Mouse (Mus musculus): Measurements from ENCODE around the gene Gm10282. TPM values are rescaled to one million over a fixed set of nuclear protein-coding genes. Genes with fewer than 3 reads are reported as not detected.
A peak's percentile ranks its signal among the peaks of the same experiment; 100 is the strongest.

Gm10282 gene
- total RNA-seq, 2 experiments from 2014 or later: 1.8 to 3.4 TPM

DNA sequence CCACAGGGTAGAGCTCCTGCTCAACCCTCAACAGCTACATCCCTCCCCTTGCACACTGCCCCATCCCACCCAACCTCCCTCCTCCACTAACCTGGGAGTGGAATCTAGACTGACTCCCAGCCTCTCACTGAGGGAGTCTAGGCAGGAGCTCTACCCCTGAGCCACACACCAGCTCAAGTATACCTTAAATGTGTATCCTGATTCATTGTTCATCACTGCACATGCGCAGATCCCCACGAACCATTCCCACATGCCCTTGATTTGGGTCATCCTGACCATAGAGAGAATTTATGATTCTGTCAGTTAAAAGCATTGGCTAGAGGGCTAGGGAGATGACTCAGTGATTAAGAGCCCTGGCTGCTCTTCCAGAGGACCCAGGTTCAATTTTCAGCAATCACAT lies 42.3 kb downstream of the Gm10282 start:
- DNase-seq (ENCODE audit: low spot score): no peak

DNA sequence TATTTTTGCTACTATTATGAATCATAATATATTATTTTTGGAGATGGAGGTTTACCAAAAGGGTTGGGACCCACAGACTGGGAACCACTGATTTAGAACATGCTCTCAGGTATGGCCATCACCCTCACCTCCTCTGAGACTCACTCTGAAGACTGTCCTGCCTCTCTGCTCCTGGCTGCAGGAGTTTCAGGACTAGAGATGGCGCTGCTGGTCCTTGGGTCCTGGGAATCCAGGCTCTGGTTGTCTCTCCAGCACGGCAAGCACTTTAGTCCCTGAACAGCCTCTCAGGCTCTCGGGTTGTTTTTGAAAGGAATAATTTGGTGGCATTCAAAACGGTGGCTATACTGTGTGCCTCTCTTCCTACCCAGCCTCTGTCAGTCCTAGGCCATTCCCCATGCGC lies 43.2 kb downstream of the Gm10282 start:
- DNase-seq (ENCODE audit: low spot score): no peak

DNA sequence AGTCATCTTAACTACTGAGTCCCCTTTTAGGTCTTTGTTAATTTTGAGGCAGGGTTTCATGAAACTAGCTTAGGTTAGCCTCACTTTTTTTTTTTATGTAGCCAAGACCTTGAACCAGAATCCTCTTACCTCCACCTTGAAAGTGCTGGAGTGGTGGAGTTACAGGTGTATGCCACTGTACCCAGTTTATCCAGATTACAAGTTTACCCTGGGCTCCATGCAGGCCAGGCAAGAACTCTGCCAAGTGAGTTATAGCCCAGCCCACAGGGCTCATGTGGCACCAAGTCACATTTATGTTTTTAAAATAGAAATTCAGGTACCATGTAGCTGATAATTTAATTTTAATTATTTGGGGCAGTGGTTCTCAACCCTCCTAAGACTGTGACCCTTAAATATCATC lies 43.6 kb downstream of the Gm10282 start:
- DNase-seq (ENCODE audit: low spot score): no peak

DNA sequence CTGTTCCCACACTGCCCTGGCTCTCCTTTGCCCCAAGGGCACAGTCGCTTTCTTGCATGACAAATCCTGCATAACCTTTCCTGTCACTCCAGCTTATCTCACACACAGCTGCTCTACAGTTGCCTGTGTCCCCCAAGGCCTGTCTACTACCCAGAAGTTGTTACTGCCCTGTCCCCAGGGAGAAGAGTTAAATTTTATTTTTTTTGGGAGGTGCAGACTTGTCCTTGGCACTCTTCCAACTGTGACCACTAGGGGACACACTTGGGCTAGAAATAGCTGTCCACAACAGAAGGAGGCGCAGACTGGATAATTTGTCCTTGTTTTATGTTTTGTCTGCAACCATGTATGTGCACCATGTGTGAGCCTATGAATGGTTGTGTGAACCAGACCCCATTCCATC lies 44.0 kb downstream of the Gm10282 start:
- DNase-seq (ENCODE audit: low spot score): peak; percentile 71

DNA sequence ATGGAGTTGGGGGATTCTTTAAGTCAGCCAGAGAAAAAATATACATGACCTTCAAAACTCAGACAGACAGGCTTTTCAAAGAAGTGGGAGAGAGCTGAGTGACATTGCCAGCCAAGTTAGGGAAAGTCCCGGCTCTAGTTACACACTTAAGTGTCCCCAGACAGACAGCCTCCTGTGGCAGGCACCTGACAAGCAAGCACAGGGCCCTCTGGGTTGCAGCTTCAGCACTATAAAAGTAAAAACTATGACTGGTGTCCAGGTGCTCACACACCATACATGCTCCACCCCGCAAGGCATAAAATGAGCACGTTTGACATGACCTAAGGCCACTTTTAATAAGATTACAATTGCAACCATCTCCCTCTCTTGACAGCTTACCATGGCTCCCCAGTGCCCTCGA lies 44.5 kb downstream of the Gm10282 start:
- DNase-seq (ENCODE audit: low spot score): peak; percentile 38

DNA sequence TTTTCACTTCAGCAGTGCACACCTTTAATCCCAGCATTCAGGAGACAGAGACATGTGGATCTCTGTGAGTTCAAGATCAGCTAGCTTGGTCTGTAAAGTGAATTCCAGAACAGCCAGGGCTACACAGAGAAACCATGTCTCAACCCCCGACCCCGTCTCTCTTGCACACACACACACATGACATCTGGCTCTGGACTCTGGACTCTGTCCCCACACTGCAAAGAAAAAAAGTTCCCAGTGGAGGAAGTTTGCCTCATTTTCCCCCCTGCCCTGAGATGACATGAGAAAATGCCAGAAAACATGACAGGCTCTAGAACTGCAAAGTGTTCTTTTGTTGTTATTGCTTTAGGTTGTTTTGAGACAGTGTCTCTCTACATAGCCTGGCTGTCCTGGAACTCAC lies 45.2 kb downstream of the Gm10282 start:
- no peak for DNase-seq (ENCODE audit: low spot score)

DNA sequence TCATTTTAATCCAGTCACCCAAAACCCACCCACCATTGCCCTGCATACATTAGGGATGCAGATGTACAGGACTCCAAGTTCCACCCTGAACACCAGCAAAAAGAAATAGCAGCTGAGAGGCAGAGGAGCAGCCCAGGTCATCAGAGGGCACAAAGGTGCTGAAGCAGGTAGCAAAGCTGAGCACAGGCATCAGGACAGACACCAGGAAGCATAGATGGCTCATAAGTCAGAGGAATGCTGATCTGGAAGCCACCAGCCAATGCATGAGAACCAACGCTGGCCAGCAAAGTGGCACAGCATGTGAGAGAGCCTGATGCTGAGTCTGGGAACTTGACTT lies 47.2 kb downstream of the Gm10282 start:
- DNase-seq (ENCODE audit: low spot score): no peak

DNA sequence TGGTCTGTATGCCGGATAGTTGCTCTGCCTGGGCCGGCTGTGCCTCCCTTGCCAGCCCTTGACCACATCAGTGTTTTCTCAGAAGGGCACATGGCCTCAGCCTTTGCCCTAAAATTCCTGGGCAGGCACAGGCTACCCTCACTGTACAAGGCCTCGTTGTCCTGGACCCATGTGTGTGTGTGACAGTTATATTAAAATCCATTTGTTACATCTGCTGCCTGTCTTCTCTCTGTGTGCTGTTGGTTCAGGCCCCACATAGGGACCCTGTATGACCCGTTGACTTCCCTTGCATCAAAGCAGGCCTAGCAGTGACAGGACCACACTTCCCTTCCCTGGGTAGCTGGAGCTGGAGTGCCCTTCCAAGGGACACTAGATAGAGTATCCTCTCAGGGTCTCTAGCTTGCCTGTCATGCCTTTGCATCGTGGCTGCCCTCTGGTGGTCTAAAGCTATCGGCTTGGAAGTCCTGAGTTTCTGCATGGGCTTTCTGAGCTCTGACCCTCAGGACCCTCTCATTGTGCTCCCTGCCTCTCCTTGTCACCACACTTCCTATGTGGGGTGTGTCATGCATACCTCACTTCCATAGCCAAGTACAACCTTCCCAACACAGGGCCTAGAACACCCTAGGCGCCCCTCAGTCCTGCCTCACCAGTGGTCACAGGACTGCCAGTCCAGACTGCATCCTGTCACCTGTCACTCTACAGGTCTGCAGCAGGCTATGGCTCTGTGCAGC lies 47.7 kb downstream of the Gm10282 start:
- no peak for DNase-seq (ENCODE audit: low spot score)

Other genes with a start within 250 kb of the Gm10282 start
- gene Olfr373, start 222.1 kb downstream of the Gm10282 start, total RNA-seq (2021): not detected
- gene Olfr374, start 198.2 kb downstream of the Gm10282 start, total RNA-seq (2021): not detected
- gene Tpm4, start 170.3 kb downstream of the Gm10282 start, total RNA-seq (2021): 10 to 100 TPM; 23.8 to 42.5 TPM
- gene Rab8a, start 144.1 kb downstream of the Gm10282 start, total RNA-seq (2021): 10 to 100 TPM in 1 of 2 experiments, 1 to 10 TPM in 1; 8.9 to 10.6 TPM
- not detected for gene Hsh2d, start 115.6 kb downstream of the Gm10282 start, total RNA-seq (2021)
- not detected for gene Cib3, start 92.4 kb downstream of the Gm10282 start, total RNA-seq (2021)
- gene Gm11034, start 91.6 kb downstream of the Gm10282 start, total RNA-seq (2021): not detected
- gene Fam32a, start 85.5 kb downstream of the Gm10282 start, total RNA-seq (2021): 1 to 10 TPM; 7.3 to 9.4 TPM
- gene Ap1m1, start 65.2 kb downstream of the Gm10282 start, total RNA-seq (2021): 10 to 100 TPM; 20.9 to 21.8 TPM
- gene Klf2, start 13.8 kb upstream of the Gm10282 start, total RNA-seq (2021): 10 to 100 TPM; 22.5 to 37.9 TPM
- 10 to 100 TPM; 21.9 to 22.5 TPM for gene Eps15l1, start 116.2 kb upstream of the Gm10282 start, total RNA-seq (2021)
- gene Calr3, start 138.6 kb upstream of the Gm10282 start, total RNA-seq (2021): 1 to 10 TPM; 3.5 to 4.7 TPM
- gene 1700030K09Rik, start 138.6 kb upstream of the Gm10282 start, total RNA-seq (2021): 1 to 10 TPM; 3.5 to 4.2 TPM
- gene Cherp, start 170.0 kb upstream of the Gm10282 start, total RNA-seq (2021): 10 to 100 TPM; 21.2 to 22.6 TPM
- gene Slc35e1, start 187.4 kb upstream of the Gm10282 start, total RNA-seq (2021): 10 to 100 TPM; 48.0 to 51.1 TPM
- 10 to 100 TPM in 1 of 2 experiments, 1 to 10 TPM in 1; 7.4 to 15.8 TPM for gene Med26, start 243.0 kb upstream of the Gm10282 start, total RNA-seq (2021)

Measured in gastrocnemius, adult 18-20 months (tissue).